Mouse (Mus musculus) MEL (cell line): ENCODE results near the gene Srgap3.

Source experiments
- CTCF ChIP-seq, 3 experiments: IDR thresholded peaks in 2 of 3; conservative IDR thresholded peaks in 1 of 3; 2 replicates each; pipeline ENCODE4 v1.5.1; 2011 to 2012; ENCODE audit warnings: low read length in 3 of 3, low read depth in 2 of 3, mild to moderate bottlenecking in 2 of 3, improper control_type of control experiment in 1 of 3, inconsistent platforms in 1 of 3, mixed read lengths in 1 of 3, moderate library complexity in 1 of 3; ENCODE audit not compliant: control insufficient read depth in 1 of 3, insufficient read depth in 1 of 3, poor library complexity in 1 of 3, severe bottlenecking in 1 of 3
- ZMIZ1 ChIP-seq: IDR thresholded peaks from 2 replicates; pipeline ENCODE4 v1.6.1; 2012; ENCODE audit warnings: low read depth, mild to moderate bottlenecking, inconsistent platforms, low read length, improper control_type of control experiment, moderate library complexity

DNA sequence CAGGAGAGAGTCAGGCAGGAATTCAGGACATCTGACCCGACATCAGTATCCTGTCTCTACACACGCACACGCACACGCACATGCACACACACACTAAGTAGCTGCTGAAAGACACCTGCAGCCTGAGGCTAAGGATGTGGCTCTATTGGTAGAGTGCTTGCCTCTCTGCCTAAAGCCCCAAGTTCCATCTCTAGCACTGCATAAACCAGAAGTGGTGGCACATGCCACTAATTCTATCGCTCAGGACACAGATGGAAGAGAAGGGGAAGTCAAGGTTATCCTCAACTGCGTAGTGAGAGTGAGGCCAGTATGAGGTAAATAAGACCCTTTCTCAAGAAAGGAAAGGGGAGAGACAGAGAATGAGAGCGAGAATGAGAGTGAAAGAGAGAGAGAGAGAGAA, 6.8 kb upstream of the Srgap3 start:
- TF ChIP-seq ZMIZ1: no peak
- no peak for TF ChIP-seq CTCF (IDR thresholded peaks at IDR 0.05 in 2 of 3, conservative IDR thresholded peaks at IDR 0.05 in 1 of 3; ENCODE audit: control insufficient read depth in 1 of 3, insufficient read depth in 1 of 3, low read depth in 2 of 3, low read length in 3 of 3, poor library complexity in 1 of 3, severe bottlenecking in 1 of 3)
